Mouse (Mus musculus) brown adipose tissue, adult 24 weeks (tissue): ENCODE measurements around the gene Mkrn1. TPM values are rescaled to one million over a fixed set of nuclear protein-coding genes. Genes with fewer than 3 reads are reported as not detected.
"Not testable (repeated sequence)": the region's sequence is repeated elsewhere in the genome, so short reads cannot be mapped to it uniquely, and the experiment has no call there.

ENCODE experiments used
- H3K27ac ChIP-seq: fragments of 200-500 bp; replicated peaks from 2 replicates; pipeline ENCODE4 v1.5.1; 2012; ENCODE audit warnings: low read depth, mild to moderate bottlenecking, low read length
- H3K4me1 ChIP-seq: fragments of 200-500 bp; 2 replicates; pipeline ENCODE4 v1.6.1; 2012; ENCODE audit warnings: low read length, mixed read lengths; ENCODE audit not compliant: control insufficient read depth, insufficient read depth, insufficient read length
- H3K4me3 ChIP-seq: fragments of 200-500 bp; 2 replicates; pipeline ENCODE4 v1.5.1; 2012; ENCODE audit warnings: low read depth, mild to moderate bottlenecking, low read length, moderate library complexity; ENCODE audit not compliant: insufficient read depth
- polyA plus RNA-seq: library from polyadenylated mRNA; stranded (reverse); fragments of >200 nt; gene quantifications from 2 replicates; pipeline ENCODE4 v1.2.4, GENCODE M21; 2012; ENCODE audit not compliant: missing spikeins, insufficient read depth, insufficient read length

Gene Mkrn1
- polyA plus RNA-seq, 1 experiment: 19.3 TPM

GRCm38 (mm10) chr6:39416654-39417053 lies 3.6 kb downstream of the Mkrn1 start:
- H3K4me1 ChIP-seq, H3K4me3 ChIP-seq, H3K27ac ChIP-seq: not testable (repeated sequence)

- Histone ChIP-seq H3K4me1 (no peaks in the 10 kb centered on the region; the same call in 1 of the 2 replicates), H3K4me3 (no peak overlapping the region), H3K27ac (no peak overlapping the region)
Observed at GRCm38 (mm10) chr6:39415762-39416161, 4.5 kb downstream of the Mkrn1 start.

GRCm38 (mm10) chr6:39414106-39414505 lies 6.2 kb downstream of the Mkrn1 start:
- no peak overlapping the region for H3K27ac ChIP-seq
- no peak overlapping the region for H3K4me3 ChIP-seq
- no peaks in the 10 kb centered on the region; the same call in 1 of the 2 replicates for H3K4me1 ChIP-seq

GRCm38 (mm10) chr6:39406480-39406879 lies 13.8 kb downstream of the Mkrn1 start:
- Histone ChIP-seq H3K4me1 (no peaks in the 10 kb centered on the region), H3K27ac (no peak overlapping the region), H3K4me3 (no peak overlapping the region)

- Histone ChIP-seq H3K27ac (no peak overlapping the region), H3K4me3 (no peak overlapping the region), H3K4me1 (no peaks in the 10 kb centered on the region)
Observed at GRCm38 (mm10) chr6:39403136-39403535, 17.1 kb downstream of the Mkrn1 start.

GRCm38 (mm10) chr6:39400343-39400742 lies 19.9 kb downstream of the Mkrn1 start:
- no peak overlapping the region for H3K4me3 ChIP-seq
- no peaks in the 10 kb centered on the region for H3K4me1 ChIP-seq
- no peak overlapping the region for H3K27ac ChIP-seq

- Histone ChIP-seq H3K4me3 (no peak overlapping the region), H3K27ac (no peak overlapping the region), H3K4me1 (no peaks in the 10 kb centered on the region)
Observed at GRCm38 (mm10) chr6:39398342-39398741, 21.9 kb downstream of the Mkrn1 start.

- no peak overlapping the region for H3K4me3 ChIP-seq
- no peak overlapping the region for H3K27ac ChIP-seq
- no peaks in the 10 kb centered on the region for H3K4me1 ChIP-seq
Observed at GRCm38 (mm10) chr6:39397046-39397445, 23.2 kb downstream of the Mkrn1 start.

GRCm38 (mm10) chr6:39395916-39396315 lies 24.3 kb downstream of the Mkrn1 start:
- H3K4me3 ChIP-seq: no peak overlapping the region
- no peaks in the 10 kb centered on the region for H3K4me1 ChIP-seq
- H3K27ac ChIP-seq: no peak overlapping the region

- Histone ChIP-seq H3K4me1 (no peaks in the 10 kb centered on the region), H3K4me3 (no peak overlapping the region), H3K27ac (no peak overlapping the region)
Observed at GRCm38 (mm10) chr6:39395471-39395870, 24.8 kb downstream of the Mkrn1 start.

- no peak overlapping the region for H3K4me3 ChIP-seq
- no peak overlapping the region for H3K27ac ChIP-seq
- no peaks in the 10 kb centered on the region for H3K4me1 ChIP-seq
Observed at GRCm38 (mm10) chr6:39389988-39390387, 30.3 kb downstream of the Mkrn1 start.

GRCm38 (mm10) chr6:39381125-39381880 lies 39.0 kb downstream of the Mkrn1 start, which contains the start of gene Rab19:
Rab19 (plus strand) TSS chr6:39381175.
- Histone ChIP-seq H3K4me3 (peak within 1 kb of the TSS; percentile 67), H3K4me1 (no peaks in the 10 kb centered on the region), H3K27ac (no peak within 1 kb of the TSS)

GRCm38 (mm10) chr6:39380276-39380675 lies 40.0 kb downstream of the Mkrn1 start:
- Histone ChIP-seq H3K4me3 (no peak overlapping the region), H3K4me1 (no peaks in the 10 kb centered on the region), H3K27ac (no peak overlapping the region)

- Histone ChIP-seq H3K4me3 (no peak overlapping the region), H3K27ac (0 out of 2 replicates have a peak overlapping the region, but pooled peaks have one; percentile 33), H3K4me1 (no peaks in the 10 kb centered on the region)
Observed at GRCm38 (mm10) chr6:39379749-39380148, 40.5 kb downstream of the Mkrn1 start.

- H3K4me3 ChIP-seq: no peak overlapping the region
- H3K4me1 ChIP-seq: no peaks in the 10 kb centered on the region
- H3K27ac ChIP-seq: 0 out of 2 replicates have a peak overlapping the region, but pooled peaks have one; percentile 33
Observed at GRCm38 (mm10) chr6:39379224-39379623, 41.0 kb downstream of the Mkrn1 start.

- not testable (repeated sequence) for H3K4me1 ChIP-seq, H3K4me3 ChIP-seq, H3K27ac ChIP-seq
Observed at GRCm38 (mm10) chr6:39378161-39378835, 42.0 kb downstream of the Mkrn1 start.
